Mouse (Mus musculus): ENCODE data around the gene Pwwp2b. TPM values are rescaled to one million over a fixed set of nuclear protein-coding genes. Genes with fewer than 3 reads are reported as not detected.

Pwwp2b gene
- polyA plus RNA-seq (2014; fragmentation: Illumina TruSeq; extraction: RNeasy Lipid Tissue Mini Kit (QIAGEN cat#74804); ENCODE audit: low read depth, low replicate concordance), result 1.9 TPM

GRCm38 (mm10) chr7:139247881-139248614 lies at the start of gene Pwwp2b:
Gene Pwwp2b, plus strand, starts transcription at chr7:139248482.

DNA sequence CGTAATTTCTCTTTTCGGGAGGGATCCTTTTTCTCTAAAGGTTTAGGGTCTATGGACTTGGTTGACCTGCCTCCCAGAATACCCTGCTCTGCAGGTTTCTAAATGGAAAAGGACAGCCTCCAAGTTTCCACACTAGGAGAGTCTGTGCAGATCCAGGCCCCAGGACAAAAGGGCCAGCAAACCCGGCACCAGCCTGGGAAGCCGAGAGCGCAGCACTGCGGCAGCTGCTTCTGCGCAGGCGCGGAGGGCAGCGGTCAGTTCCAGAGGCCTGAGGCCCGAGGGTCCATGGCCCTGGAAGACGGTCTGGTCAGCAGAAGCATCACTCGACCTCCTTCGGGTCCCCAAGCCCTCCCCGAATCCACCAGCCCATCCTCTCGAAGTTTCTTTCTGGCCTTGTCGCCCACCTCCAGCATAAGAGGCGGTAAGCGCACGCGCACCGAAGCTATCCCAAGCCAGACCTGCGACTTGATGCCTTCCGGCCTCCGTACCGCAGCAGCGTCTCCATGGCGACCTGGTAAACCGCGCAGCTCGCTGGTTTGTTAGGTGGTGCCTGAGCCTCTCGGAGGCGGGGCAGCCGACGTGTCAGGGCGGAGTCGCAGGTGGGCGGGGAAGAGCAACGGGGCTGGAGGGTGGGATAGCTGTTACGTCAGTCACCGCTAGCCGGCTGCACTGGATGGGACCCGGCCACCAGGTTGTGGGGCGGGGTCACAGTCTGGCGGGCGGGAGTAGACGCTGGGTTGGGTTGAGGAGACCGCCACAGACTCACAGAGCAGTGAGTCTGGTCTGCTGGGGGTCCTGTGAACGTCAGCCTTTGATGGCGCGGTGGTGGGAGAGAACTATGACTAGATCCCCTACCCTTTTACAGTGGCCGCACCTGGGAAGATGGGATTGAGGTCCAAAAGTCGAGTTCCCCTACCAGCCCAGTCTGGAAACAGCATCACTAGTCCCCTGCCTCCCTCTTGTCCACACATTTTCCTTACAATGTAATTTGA lies 35.2 kb upstream of the Pwwp2b start, which contains the start of the genes Lrrc27 and Stk32c:
Gene Lrrc27, plus strand, starts transcription at position 235 of the 992 bp plus-strand sequence.
Gene Stk32c, minus strand, starts transcription at position 554 of the 992 bp plus-strand sequence.

Other genes starting within 250 kb of the Pwwp2b start
- not detected for gene Dpysl4, start 162.5 kb upstream of the Pwwp2b start, polyA plus RNA-seq (2014; fragmentation: Illumina TruSeq; extraction: RNeasy Lipid Tissue Mini Kit (QIAGEN cat#74804); ENCODE audit: low read depth, low replicate concordance)
- 6.5 TPM for gene Lrrc27, start 35.5 kb upstream of the Pwwp2b start, polyA plus RNA-seq (2014; fragmentation: Illumina TruSeq; extraction: RNeasy Lipid Tissue Mini Kit (QIAGEN cat#74804); ENCODE audit: low read depth, low replicate concordance)
- gene Stk32c, start 35.2 kb upstream of the Pwwp2b start, polyA plus RNA-seq (2014; fragmentation: Illumina TruSeq; extraction: RNeasy Lipid Tissue Mini Kit (QIAGEN cat#74804); ENCODE audit: low read depth, low replicate concordance), result not detected
- gene Inpp5a, start 140.6 kb downstream of the Pwwp2b start, polyA plus RNA-seq (2014; fragmentation: Illumina TruSeq; extraction: RNeasy Lipid Tissue Mini Kit (QIAGEN cat#74804); ENCODE audit: low read depth, low replicate concordance), result 63.1 TPM

Data from adrenal gland, adult 10 weeks (tissue).